Mouse (Mus musculus) liver, embryonic 14.5 days (tissue): ENCODE results near the gene Otop3.

Experiments
- CTCF ChIP-seq: IDR thresholded peaks from 2 replicates; pipeline ENCODE4 v1.5.1; 2016; ENCODE audit warnings: antibody characterized with exemption, low read depth, control low read depth
- EP300 ChIP-seq: IDR thresholded peaks from 2 replicates; pipeline ENCODE4 v1.6.1; 2016; ENCODE audit warnings: antibody characterized with exemption, low read depth

DNA sequence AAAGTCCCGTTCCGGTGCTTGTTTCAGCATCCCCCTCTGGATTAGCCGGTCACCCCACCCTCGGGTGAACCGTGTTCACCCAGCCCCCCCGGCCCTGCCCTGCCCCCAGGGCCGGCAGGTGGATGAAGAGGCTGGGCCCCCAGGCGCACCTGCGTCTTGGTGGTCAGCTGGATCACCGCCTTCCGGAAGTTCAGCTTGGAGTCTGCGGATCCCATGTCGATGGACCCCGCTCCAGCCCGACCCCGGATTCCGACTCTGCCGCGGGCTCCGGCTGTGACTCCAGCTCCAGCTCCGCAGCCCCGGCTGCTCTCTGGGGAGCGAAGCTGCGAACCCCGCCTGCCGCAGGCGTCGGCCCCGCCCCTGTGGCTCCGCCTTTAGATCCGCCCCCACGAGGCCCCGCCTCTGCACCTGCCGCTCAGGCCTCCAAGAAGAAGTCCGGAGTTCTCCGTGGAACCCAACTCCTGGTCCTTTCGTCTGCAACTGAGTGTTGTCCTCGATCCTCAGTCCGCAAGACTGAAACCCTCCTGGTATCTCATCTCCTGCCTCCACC is 32.9 kb downstream of the Otop3 start, which contains the start of gene Hid1:
- no peak for TF ChIP-seq CTCF
- no peak for TF ChIP-seq EP300
